Mouse (Mus musculus) liver, embryonic 14.5 days (tissue): ENCODE results near the gene Pip5k1b. TPM values are rescaled to one million over a fixed set of nuclear protein-coding genes. Genes with fewer than 3 reads are reported as not detected.

Experiments
- ATAC-seq: fragments of 200-750 bp; cut with Nextera tagmentation; 2 replicates; pipeline ENCODE4 v1.8.0; 2017; ENCODE audit warnings: moderate number of reproducible peaks, mild to moderate bottlenecking, moderate library complexity; ENCODE audit not compliant: insufficient read depth
- DNase-seq, 3 experiments: peaks; one replicate each; pipeline ENCODE4 v3.0.0-alpha.2; 2012 to 2013; ENCODE audit warnings: low read depth in 3 of 3, low spot score in 3 of 3
- H3K27ac ChIP-seq: fragments of 300-500 bp; sonication (generic); 2 replicates; pipeline ENCODE4 v1.5.1; 2014; ENCODE audit warnings: moderate library complexity, mild to moderate bottlenecking, control low read depth, inconsistent platforms
- H3K27me3 ChIP-seq: fragments of 300-500 bp; sonication (generic); 2 replicates; pipeline ENCODE4 v1.6.1; 2014; ENCODE audit warnings: mild to moderate bottlenecking, low read length, moderate library complexity; ENCODE audit not compliant: control insufficient read depth, insufficient read depth
- H3K36me3 ChIP-seq: fragments of 300-500 bp; sonication (generic); replicated peaks from 2 replicates; pipeline ENCODE4 v1.6.1; 2014; ENCODE audit warnings: low read depth; ENCODE audit not compliant: control insufficient read depth, insufficient read depth
- H3K4me1 ChIP-seq, 2 experiments: fragments of 200-500 bp in 1 of 2; fragments of 300-500 bp in 1 of 2; sonication (generic) in 1 of 2; replicated peaks; 2 replicates each; pipeline ENCODE4 v1.6.1; 2012 to 2014; ENCODE audit warnings: antibody characterized with exemption in 1 of 2, inconsistent platforms in 1 of 2, low read length in 1 of 2; ENCODE audit not compliant: control insufficient read depth in 2 of 2, insufficient read depth in 2 of 2
- H3K4me2 ChIP-seq: fragments of 300-500 bp; sonication (generic); 2 replicates; pipeline ENCODE4 v1.6.1; 2014; ENCODE audit warnings: low read depth, mild to moderate bottlenecking, control low read depth, moderate library complexity
- H3K4me3 ChIP-seq, 2 experiments: fragments of 200-500 bp in 1 of 2; fragments of 300-500 bp in 1 of 2; sonication (generic) in 1 of 2; 2 replicates each; pipeline ENCODE4 v1.5.1; 2012 to 2014; ENCODE audit warnings: low read depth in 2 of 2, low read length in 2 of 2, mild to moderate bottlenecking in 2 of 2, control low read depth in 1 of 2, inconsistent platforms in 1 of 2, moderate library complexity in 1 of 2; ENCODE audit not compliant: insufficient read depth in 1 of 2
- H3K9ac ChIP-seq: fragments of 300-500 bp; sonication (generic); replicated peaks from 2 replicates; pipeline ENCODE4 v1.6.1; 2014; ENCODE audit warnings: mild to moderate bottlenecking, control low read depth, moderate library complexity
- H3K9me3 ChIP-seq: fragments of 300-500 bp; sonication (generic); 2 replicates; pipeline ENCODE4 v1.6.1; 2016; ENCODE audit warnings: low read length, mixed read lengths; ENCODE audit not compliant: control insufficient read depth
- CTCF ChIP-seq: IDR thresholded peaks from 2 replicates; pipeline ENCODE4 v1.5.1; 2016; ENCODE audit warnings: antibody characterized with exemption, low read depth, control low read depth
- EP300 ChIP-seq: IDR thresholded peaks from 2 replicates; pipeline ENCODE4 v1.6.1; 2016; ENCODE audit warnings: antibody characterized with exemption, low read depth
- WGBS: fragments of 180-500 bp; shearing (Covaris S2); extraction: QIAGEN DNeasy Blood & Tissue Kit; methylation state at CpG from one replicate; pipeline ENCODE4 v1.1.7; 2014; ENCODE audit not compliant: insufficient replicate concordance; 5-methylcytosine and 5-hydroxymethylcytosine counted together
- polyA plus RNA-seq, 2 experiments: library from polyadenylated mRNA; depleted of rRNA in 1 of 2; stranded (reverse) in 1 of 2; unstranded in 1 of 2; fragments of >200 nt; fragmentation: Nextera tagmentation in 1 of 2; extraction: Ambion mirVana in 1 of 2; gene quantifications; 2 replicates each; pipeline versions ENCODE4 v1.2.1 to v1.2.3; 2012 to 2014

Gene Pip5k1b
- polyA plus RNA-seq, 2 experiments: 8.1 to 10.8 TPM

GRCm38 (mm10) chr19:24513105-24513843 is 42.4 kb downstream of the Pip5k1b start:
- no peaks in the 10 kb centered on the region for H3K9me3 ChIP-seq
- H3K4me2 ChIP-seq: peak overlapping the region; percentile 59
- H3K27me3 ChIP-seq: no peaks in the 10 kb centered on the region
- DNase-seq (peak; percentile 92 to 95 (median 93)), ATAC-seq (peak; percentile 92)
- 26% methylated on average over 20 of the region's 20 CpGs for WGBS
- TF ChIP-seq EP300: peak; percentile 97
- no peak for TF ChIP-seq CTCF
- H3K4me3 ChIP-seq: peak overlapping the region; percentile 21 to 25
- peak overlapping the region; percentile 99 for H3K27ac ChIP-seq
- peaks cover 81 to 83% of the 10 kb centered on the region in 2 experiments for H3K4me1 ChIP-seq
- H3K36me3 ChIP-seq: no peaks in the 10 kb centered on the region
- H3K9ac ChIP-seq: peak overlapping the region; percentile 48

GRCm38 (mm10) chr19:24511939-24512338 is 43.7 kb downstream of the Pip5k1b start:
- Histone ChIP-seq H3K4me2 (peak overlapping the region; percentile 59), H3K36me3 (no peaks in the 10 kb centered on the region), H3K9ac (peak overlapping the region; percentile 15; the same call in 1 of the 2 replicates), H3K27me3 (no peaks in the 10 kb centered on the region), H3K27ac (peak overlapping the region; percentile 99), H3K4me1 (peaks cover 73 to 75% of the 10 kb centered on the region in 2 experiments), H3K9me3 (no peaks in the 10 kb centered on the region), H3K4me3 (no peak overlapping the region)
- no peak for DNase-seq
- no peak for ATAC-seq
- TF ChIP-seq CTCF (no peak), EP300 (no peak)
- WGBS: 80% methylated on average over 7 of the region's 7 CpGs

DNA sequence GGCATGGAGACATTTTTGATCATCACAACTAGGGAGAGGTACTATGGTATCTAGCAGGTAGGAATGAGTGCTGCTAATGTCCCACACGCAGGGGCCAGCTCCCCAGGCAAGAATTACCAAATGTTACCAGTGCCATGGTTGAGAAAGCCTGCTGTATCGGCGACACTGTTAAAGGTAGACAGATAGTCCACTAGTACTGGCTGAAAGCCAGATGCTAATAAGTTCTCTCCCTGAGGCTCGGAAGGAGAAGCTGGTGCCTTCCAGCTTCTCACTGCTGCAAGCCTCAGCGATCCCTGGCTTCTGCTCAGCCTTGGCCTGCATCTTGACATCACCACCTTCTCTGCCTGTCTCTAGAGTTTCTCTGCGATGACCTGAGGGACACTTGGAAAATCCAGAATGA is 46.3 kb downstream of the Pip5k1b start:
- H3K27me3 ChIP-seq: no peaks in the 10 kb centered on the region
- H3K36me3 ChIP-seq: no peaks in the 10 kb centered on the region
- H3K9ac ChIP-seq: no peak overlapping the region
- ATAC-seq (no peak), DNase-seq (no peak)
- no peak overlapping the region for H3K4me3 ChIP-seq
- no peaks in the 10 kb centered on the region for H3K9me3 ChIP-seq
- TF ChIP-seq CTCF: no peak
- TF ChIP-seq EP300: no peak
- peak overlapping the region; percentile 42 for H3K27ac ChIP-seq
- 89% methylated on average over 6 of the region's 6 CpGs for WGBS
- H3K4me1 ChIP-seq: peaks cover 52 to 55% of the 10 kb centered on the region in 2 experiments
- H3K4me2 ChIP-seq: no peak overlapping the region

GRCm38 (mm10) chr19:24508087-24508767 is 47.4 kb downstream of the Pip5k1b start:
- Histone ChIP-seq H3K9ac (no peak overlapping the region; the same call in 1 of the 2 replicates), H3K36me3 (no peaks in the 10 kb centered on the region), H3K4me2 (no peak overlapping the region), H3K4me3 (no peak overlapping the region), H3K27ac (no peak overlapping the region; the same call in 1 of the 2 replicates), H3K27me3 (no peaks in the 10 kb centered on the region), H3K4me1 (peaks cover 40 to 44% of the 10 kb centered on the region in 2 experiments), H3K9me3 (no peaks in the 10 kb centered on the region)
- WGBS: 79% methylated on average over 13 of the region's 13 CpGs
- DNase-seq: no peak
- TF ChIP-seq EP300: no peak
- no peak for TF ChIP-seq CTCF
- no peak for ATAC-seq

- no peak for ATAC-seq
These were observed 52.8 kb downstream of the Pip5k1b start for GRCm38 (mm10) chr19:24502736-24503421.

More at GRCm38 (mm10) chr19:24502736-24503421, 52.8 kb downstream of the Pip5k1b start:
- Histone ChIP-seq H3K4me1 (peaks cover 0 to 2% of the 10 kb centered on the region in 2 experiments; a peak in 1 of 4 replicates), H3K4me3 (no peak overlapping the region), H3K4me2 (no peak overlapping the region), H3K27me3 (no peaks in the 10 kb centered on the region), H3K9me3 (no peaks in the 10 kb centered on the region), H3K36me3 (no peaks in the 10 kb centered on the region), H3K9ac (no peak overlapping the region), H3K27ac (no peak overlapping the region)
- TF ChIP-seq EP300 (no peak), CTCF (no peak)
- no peak for DNase-seq
- whole genome bisulfite sequencing: 74% methylated on average over 10 of the region's 10 CpGs
